Mouse (Mus musculus) WW6 (cell line): ENCODE measurements around the gene 4930442H23Rik.
"Not testable (repeated sequence)": the region's sequence is repeated elsewhere in the genome, so short reads cannot be mapped to it uniquely, and the experiment has no call there.

ENCODE experiments used
- DNase-seq: peaks from one replicate; pipeline ENCODE4 v3.0.0-alpha.2; 2013; ENCODE audit warnings: low read depth, low spot score

The 4930442H23Rik gene

DNA sequence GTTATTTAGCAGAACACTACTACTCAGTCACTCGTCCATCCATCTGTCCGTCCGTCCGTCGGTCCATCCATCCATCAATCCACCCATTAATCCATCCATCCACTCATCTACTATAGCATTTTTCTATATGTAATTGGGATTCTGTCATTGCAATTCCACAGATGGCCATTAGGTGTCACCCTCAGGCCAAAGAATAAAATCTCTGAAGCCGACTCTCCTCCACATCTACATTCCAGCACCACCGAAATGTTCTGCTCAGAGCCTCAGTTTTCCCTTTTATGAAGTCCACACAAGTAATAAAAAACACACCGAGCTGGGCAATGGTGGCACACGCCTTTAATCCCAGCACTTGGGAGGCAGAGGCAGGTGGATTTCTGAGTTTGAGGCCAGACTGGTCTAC, 14.6 kb upstream of the 4930442H23Rik start:
- DNase-seq: no peak

DNA sequence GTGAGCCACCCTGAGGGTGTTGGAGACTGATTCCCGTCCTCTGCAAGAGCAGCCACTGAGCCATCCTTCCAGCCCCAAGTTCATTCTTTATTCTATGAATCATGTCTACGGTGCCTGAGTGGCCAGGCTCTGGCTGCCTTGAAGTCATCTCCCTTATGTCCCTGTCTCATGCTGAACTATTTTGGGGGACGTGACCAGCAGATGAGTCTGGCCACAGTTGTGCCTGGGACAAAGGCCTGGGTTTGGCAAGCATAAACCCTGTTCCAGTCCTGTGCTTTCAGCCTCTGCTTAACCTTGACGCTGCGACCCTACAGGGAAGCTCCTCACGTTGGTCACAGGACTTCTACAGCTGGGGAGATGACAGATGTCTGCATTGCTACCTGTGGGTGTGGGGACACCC, 13.7 kb upstream of the 4930442H23Rik start:
- DNase-seq: no peak

DNA sequence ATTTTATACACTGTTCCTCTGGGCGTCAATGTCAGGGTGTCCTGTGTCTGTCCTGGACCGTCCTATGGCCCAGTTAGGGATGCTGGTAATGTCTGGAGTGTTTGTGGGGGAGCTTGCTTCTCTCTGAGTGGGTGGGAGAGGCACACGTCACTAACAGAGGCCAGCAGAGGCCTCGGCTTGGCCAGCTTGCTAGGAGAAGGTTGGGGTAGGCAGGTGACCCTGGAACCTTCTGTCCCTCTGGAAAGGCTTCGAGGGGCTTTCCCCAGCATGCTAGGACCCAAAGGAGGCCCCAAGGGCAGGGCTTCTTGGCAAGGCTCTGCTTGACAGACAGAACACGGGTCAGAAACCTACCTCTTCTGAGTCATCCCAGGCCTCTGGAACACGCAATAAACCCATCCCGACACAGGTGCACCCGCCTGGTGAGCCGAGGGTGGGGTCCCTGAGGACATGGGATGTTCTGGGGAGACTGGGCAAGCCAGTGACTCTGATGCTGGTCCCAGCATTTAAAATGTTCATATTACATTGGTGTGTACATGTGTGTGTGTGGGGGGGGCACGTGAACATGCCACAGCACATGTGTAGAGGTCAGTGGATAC, 12.9 kb upstream of the 4930442H23Rik start:
- no peak for DNase-seq

DNA sequence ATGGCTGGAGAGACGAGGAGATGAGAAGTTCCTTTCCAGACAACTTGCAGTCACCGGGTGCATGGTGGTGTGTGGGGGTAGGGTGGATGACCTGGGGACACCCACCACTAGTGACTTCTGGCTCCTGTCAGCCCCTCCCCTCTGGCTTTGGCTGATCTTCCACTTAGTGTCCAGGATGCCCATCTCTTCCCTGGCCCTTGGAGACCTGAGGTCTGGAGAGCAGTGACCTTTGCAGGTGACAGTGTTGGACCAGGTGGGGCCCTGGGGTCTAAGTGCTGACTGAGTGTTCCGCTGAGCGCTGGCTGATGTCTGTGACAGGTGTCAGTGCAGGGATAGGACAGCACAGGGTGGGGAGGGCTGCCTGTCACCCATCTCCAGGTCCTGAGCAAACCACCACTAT, 11.7 kb upstream of the 4930442H23Rik start:
- no peak for DNase-seq

DNA sequence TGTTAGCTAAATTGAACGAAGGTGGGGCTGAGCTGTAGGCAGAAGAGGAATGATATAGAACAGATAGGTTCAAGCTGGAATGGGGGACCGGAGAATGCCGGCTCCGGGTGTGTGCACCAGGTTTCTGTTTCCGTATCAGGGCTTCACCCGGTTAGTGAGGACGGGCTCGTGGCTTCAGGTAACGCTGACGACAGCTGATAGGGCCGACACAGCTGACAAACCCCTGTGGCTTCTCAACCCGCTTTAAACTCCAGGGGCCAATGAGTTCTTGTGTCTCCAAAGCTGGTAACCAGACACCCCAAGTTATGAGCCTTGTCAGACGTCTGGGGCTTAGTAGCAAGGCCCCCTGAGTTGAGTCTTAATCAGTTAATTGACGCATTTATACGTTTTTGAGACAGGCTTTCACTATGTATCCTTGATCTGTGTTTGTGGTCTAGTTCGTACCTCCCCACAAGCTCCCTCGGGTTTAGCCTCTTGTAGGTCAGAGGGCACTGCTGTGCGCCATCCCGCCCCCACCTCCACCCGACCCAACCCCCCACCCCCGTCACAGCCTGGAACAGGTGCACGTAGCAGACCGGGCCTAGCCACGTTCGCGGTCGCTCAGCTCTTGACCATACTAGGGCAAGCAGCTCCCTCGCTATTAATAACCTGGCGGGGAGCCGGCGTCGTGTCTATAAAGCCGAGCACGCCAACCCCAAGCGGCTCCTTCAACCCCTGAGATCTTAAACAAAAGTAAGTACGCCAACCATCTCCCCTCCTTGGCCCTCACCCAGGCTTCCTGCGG, 10.5 kb upstream of the 4930442H23Rik start:
- DNase-seq: no peak

DNA sequence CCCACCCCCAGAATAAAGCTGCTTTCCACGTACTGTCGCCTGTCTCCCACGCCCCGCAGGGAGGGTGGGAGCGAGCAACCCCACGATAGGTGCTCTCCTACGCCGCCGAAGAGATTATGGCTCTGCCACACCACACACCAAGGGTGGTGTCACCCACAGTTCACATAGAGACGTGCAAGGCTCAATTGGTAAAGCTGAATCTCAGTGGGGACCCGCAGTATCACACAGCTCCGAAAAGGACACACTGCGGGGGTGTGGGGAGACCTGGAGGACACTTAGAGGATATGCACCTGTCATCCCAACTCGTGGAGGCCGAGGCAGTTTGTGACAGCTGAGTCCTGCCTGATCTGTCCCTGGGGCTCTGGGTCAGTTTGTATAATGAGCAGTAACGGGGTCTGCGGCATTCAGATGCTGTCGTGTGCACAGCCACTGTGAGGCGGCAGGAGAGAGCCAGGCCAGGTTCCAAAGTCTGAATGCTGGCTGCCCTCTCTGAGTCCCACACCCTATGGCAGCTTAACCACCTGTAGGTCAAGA, 9.4 kb upstream of the 4930442H23Rik start:
- DNase-seq: no peak

DNA sequence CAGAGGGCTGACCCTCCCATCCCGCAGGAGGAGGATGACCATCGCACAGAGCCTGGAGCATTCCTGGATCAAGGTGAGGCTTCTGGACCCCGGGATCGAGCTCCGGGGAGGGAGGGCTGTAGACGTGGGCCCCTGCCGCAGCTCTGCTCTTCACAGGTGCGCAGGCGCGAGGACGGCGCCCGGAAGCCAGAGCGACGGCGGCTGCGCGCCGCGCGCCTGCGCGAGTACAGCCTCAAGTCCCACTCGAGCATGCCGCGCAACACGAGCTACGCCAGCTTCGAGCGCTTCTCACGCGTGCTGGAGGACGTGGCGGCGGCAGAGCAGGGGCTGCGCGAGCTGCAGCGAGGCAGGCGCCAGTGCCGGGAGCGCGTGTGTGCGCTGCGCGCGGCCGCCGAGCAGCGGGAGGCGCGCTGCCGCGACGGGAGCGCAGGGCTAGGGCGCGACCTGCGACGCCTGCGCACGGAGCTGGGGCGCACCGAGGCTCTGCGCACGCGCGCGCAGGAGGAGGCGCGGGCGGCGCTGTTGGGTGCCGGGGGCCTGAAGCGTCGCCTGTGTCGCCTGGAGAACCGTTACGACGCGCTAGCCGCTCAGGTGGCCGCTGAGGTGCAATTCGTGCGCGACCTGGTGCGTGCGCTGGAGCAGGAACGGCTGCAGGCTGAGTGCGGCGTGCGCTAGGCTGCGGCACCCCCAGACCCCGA, 8.8 kb upstream of the 4930442H23Rik start:
- no peak for DNase-seq

DNA sequence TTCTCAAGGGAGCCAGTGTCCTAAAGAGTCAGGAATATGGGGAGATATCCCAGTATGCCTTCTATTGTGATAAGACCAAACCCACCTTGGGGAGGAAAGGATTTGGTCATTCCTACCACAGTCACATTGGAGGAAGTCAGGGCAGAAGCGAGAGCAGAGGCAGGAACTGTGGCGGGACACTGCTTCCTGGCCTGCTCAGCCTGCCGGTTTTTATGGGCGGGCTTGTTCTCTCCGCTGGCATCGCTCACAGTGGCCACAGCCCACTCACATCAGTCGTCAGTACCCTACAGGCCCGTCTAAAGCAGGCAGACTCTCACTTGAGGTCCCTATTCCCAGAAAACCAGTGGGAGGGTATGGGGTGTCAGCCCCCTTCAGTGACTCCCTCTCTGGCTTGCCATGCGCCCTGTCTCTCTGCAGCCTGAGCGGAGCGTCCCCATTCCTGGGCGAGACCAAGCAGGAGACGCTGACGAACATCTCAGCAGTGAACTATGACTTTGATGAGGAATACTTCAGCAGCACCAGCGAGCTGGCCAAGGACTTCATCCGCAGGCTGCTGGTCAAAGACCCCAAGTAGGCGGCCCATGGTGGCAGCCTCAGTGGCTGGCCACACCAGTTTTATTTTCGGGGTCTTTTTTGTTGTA, 7.8 kb upstream of the 4930442H23Rik start:
- DNase-seq: no peak

DNA sequence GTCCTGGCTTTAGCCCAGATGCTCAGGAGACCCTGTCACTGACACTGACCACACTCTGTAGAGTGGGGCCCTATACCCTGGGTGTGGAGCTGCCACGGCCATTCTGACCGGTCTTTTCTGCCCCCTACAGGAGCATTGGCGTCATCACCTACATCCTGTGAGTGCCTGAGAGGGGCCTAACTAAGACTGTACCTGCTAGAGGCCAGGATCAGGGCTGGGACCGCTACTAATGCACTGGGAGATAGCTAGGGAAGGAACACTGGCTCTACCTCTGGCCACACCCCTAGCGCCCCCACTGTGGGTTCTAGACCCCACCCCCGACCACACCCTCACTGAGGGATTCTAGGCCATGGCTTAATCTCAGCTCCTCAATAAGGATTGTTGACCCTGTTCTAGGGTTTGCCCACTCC, 7.3 kb upstream of the 4930442H23Rik start:
- DNase-seq: no peak

DNA sequence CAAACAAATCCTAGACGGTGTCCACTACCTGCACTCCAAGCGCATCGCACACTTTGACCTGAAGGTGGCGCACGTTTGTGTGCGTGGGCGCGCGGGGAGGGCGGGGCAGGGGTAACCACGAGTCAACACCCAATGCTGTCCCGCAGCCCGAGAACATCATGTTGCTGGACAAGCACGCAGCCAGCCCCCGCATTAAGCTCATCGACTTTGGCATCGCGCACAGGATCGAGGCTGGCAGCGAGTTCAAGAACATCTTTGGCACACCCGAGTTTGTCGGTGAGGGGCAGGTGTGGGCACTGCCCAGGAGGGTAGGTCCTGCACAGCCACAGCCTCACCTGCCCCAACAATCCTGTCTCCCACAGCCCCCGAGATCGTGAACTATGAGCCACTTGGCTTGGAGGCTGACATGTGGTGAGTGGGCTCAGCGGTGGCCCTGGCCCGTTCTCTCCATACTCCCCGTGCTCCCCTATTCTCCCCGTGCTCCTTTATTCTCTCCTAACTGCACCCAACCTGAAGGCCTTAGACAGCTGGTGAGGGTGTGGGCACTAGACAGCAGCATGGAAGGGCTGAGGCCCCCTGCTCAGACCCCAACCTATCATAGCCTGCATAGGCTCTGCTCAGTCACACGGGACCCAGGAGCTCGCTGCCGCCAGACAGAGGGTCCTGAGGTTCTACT, 6.7 kb upstream of the 4930442H23Rik start:
- no peak for DNase-seq

DNA sequence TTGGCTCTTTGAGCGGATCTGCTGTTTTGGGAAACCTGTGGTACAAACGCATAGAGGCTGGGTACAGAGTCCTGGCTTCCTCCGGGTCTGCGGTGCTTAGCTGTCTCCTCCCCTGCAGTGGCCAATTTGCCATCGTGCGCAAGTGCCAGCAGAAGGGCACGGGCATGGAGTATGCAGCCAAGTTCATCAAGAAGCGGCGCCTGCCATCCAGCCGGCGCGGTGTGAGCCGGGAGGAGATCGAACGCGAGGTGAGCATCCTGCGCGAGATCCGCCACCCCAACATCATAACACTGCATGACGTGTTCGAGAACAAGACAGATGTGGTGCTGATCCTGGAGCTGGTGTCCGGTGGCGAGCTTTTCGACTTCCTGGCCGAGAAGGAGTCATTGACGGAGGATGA, 6.2 kb upstream of the 4930442H23Rik start:
- DNase-seq: no peak

DNA sequence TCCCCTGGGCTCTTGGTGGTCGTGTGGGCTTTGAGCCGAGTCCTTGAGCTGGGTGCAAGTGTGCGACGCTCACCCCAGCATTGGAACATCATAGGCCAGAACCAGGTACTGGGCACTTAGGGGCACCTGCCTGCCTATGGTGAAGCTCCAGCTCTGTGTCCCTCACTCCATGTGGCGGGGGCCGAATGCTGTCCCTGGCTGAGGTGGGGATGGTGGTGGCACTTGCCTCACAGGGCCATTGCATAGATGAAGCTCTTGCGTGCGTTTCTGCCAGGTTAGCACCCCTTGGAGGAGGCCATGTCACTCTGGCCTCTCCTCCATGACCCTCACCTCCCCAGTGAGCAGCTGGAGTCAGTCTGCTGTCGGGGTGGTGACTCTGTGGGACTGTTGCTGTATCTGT, 3.5 kb upstream of the 4930442H23Rik start:
- DNase-seq: no peak

DNA sequence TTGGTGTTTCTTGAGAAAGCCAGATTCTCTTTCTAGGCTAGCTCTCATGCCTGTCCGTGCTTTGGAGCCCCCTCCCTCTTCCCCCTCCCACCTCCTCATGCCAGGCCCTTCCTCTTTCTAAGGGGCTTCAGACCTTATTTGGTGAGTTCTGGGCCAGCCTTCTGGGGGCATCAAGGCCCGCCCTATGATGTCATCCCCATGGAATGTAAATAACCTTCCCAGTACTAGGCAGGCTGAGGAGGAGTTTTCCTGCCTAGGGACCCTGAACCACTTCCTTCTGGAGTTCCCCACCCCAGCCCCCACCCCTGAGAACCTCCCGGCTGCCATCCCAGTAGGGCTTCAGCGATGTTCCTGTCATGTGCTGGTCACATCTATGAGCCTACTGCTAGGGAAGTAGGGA, 1.1 kb upstream of the 4930442H23Rik start:
- no peak for DNase-seq

DNA sequence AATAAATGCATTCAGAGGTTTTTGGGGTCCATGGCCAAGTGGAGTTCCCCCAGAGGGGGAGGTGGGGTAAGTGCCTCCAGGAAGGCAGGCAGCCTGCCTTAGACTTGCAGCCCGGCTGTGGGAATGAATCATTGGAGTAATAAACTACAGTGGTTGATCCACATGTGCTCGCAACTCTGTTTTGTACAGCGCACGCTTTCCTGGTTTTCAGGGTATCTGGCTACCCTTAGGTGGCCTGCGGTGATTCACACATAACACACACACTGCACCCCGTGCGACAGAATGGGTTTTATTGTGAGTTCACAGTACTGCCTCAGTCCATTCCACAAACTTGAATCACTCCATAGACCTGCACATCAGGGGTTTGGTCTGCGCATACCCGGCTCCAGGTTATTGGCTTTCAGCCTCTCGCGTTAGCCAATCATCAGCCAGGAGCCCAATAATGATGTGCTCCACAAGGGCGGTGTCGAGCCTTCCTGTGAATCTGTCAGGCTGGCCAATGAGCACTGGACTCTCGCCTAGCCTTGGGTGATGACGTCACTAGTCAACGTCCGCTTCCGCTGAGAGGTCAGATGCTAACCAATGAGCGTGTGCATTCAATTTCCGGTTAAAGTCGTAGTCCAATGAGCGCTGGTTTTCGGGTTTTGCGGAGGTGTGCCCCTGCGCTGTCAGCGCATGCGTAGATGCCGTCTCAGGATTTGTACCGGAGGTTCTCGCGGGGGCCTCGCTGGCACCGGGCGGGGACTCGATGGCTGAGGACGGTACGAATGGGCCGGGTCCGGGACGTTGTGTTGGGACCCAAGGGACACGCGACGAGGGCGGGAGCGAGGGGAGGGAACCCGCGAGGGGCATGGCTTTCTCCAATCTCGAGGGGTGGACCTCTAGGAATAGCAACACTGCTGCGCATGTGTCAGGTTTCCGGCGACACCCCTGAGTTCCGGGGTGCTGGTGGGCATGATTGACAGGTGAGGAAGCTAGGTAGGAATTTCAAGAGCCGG, 1.0 kb downstream of the 4930442H23Rik start, which contains the start of gene Dapk3:
Gene Dapk3 (plus strand): TSS at position 670 of the 998 bp plus-strand sequence.
- DNase-seq: peak; percentile 97

DNA sequence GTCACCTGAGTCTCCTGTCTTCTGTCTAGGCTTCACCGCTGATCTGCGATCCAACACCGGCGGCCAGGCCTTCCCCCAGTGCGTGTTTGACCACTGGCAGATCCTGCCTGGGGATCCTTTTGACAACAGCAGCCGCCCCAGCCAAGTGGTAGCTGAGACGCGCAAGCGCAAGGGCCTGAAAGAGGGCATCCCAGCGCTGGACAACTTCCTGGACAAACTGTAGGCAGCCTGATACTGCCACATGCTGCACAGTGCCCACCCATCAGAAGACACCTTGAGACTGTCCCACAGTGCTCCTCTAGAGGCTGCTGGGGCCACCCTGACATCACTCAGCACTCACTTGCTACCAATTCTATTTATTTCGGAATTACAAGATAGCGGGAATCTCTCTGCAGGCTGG, 1.8 kb downstream of the 4930442H23Rik start:
- not testable (repeated sequence) for DNase-seq

DNA sequence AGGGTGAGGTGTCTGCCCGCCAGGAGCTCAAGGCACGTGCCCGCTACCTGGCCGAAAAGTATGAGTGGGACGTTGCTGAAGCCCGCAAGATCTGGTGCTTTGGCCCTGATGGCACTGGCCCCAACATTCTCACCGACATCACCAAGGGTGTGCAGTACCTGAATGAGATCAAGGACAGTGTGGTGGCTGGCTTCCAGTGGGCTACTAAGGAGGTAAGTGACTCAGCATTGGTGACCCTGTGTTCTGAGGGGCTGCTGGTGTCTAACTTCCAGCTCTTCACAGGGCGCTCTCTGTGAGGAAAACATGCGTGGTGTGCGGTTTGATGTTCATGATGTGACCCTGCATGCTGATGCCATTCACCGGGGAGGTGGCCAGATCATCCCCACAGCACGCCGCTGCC, 2.7 kb downstream of the 4930442H23Rik start:
- DNase-seq: no peak

DNA sequence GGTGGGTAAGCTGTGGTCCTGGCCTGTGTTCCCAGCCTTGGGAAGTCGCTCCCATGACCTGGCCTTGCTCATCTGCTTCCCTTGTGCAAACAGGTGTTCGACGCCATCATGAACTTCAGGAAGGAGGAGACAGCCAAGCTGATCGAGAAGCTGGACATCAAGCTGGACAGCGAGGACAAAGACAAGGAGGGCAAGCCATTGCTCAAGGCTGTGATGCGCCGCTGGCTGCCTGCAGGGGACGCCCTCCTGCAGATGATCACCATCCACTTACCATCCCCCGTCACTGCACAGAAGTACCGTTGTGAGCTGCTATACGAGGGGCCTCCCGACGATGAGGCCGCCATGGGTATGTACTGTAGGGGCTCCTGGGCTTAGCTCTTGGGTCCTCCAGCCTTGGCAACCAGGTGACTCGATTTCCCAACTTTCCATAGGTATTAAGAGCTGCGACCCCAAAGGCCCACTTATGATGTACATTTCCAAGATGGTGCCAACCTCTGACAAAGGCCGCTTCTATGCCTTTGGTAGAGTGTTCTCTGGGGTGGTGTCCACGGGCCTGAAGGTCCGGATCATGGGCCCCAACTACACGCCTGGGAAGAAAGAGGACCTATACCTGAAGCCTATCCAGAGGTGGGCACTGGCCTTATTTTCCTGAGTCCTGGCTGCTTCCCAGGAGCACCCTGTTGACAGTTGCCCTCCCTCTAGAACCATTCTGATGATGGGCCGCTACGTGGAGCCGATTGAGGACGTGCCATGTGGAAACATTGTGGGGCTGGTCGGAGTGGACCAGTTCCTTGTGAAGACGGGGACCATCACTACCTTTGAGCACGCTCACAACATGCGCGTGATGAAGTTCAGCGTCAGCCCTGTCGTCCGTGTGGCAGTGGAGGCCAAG, 4.0 kb downstream of the 4930442H23Rik start:
- no peak for DNase-seq

DNA sequence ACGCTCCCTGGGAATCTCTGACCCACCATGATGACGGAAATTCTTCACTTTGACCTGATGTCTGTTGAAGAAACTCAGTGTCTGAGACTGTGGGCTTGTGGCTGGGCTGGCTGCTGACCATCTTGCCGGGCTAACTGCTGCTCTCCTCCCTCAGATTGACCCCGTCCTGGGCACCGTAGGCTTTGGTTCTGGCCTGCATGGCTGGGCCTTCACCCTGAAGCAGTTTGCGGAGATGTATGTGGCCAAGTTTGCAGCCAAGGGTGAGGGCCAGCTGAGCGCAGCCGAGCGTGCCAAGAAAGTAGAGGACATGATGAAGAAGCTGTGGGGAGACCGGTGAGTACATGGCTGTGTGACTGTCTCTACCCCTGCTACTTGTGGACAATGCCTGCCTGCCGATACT, 4.7 kb downstream of the 4930442H23Rik start:
- no peak for DNase-seq
